Mouse (Mus musculus): ENCODE results near the gene Atp2c1. TPM values are rescaled to one million over a fixed set of nuclear protein-coding genes. Genes with fewer than 3 reads are reported as not detected.

Atp2c1 gene
- polyA plus RNA-seq, 1 experiment from 2014 or later: 75.8 TPM

DNA sequence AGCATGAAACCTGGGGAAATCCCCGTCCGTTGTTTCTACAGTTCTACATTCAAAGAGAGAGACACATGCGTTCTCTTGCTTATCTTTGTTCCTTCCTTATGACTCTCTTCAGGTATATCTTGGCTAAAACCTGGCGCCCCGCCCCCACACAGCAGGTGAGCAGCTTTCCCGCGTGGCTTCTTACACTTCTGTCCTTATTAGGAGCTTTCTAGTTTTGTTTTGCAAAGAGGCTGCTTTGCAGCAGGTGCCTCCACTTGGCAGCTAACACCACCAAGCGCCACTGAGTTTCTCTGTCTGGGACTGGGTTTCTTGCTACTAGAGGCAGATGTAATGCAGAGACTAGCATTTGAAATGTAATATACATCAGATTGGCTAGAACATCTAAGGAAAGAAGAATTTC is 10.4 kb upstream of the Atp2c1 start:
- H3K4me3 ChIP-seq (ENCODE audit: low read depth, low read length): no peak overlapping the region
- DNase-seq (ENCODE audit: low spot score) (no peak), ATAC-seq (no peak)
- no peaks in the 10 kb centered on the region for H3K27me3 ChIP-seq (replicated peaks; ENCODE audit: control insufficient read depth, insufficient read depth, low read length)
- 14% methylated on average over 8 of the region's 8 CpGs for WGBS
- no peak overlapping the region for H3K4me2 ChIP-seq (ENCODE audit: low read length)
- H3K9me3 ChIP-seq (replicated peaks; ENCODE audit: control insufficient read depth, low read length): 0 out of 2 replicates have a peak, but pooled peaks cover 3% of the 10 kb centered on the region
- H3K36me3 ChIP-seq (ENCODE audit: control insufficient read depth, insufficient read depth, low read length): no peaks in the 10 kb centered on the region
- H3K9ac ChIP-seq (ENCODE audit: low read length): no peak overlapping the region
- no peak overlapping the region for H3K27ac ChIP-seq (ENCODE audit: low read depth, low read length)
- peaks cover 5% of the 10 kb centered on the region; the same call in 1 of the 2 replicates for H3K4me1 ChIP-seq (ENCODE audit: control insufficient read depth, insufficient read depth, low read length)

DNA sequence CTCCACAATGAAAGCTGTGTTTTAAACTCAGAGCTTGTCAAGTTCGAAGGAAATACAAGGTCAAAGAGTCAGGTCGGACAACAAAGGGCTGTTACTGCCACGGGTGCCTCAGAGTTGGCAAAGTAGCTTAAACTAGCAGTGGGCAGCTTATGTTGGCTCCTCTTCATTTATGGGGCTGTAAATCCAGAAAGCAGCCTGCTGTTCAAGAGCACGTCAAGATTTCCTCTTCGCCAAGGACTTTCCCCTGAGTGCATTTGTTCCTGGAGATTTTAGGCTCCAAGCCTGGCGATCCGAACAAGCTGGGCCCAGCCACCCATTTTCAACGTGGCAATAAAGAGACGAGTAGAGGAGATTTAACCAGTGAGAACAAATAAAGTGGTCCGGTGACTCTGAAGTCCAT is 9.8 kb upstream of the Atp2c1 start:
- Histone ChIP-seq H3K27ac (ENCODE audit: low read depth, low read length) (no peak overlapping the region), H3K4me3 (ENCODE audit: low read depth, low read length) (no peak overlapping the region), H3K36me3 (ENCODE audit: control insufficient read depth, insufficient read depth, low read length) (no peaks in the 10 kb centered on the region), H3K27me3 (replicated peaks; ENCODE audit: control insufficient read depth, insufficient read depth, low read length) (no peaks in the 10 kb centered on the region), H3K4me1 (ENCODE audit: control insufficient read depth, insufficient read depth, low read length) (peaks cover 5% of the 10 kb centered on the region; the same call in 1 of the 2 replicates), H3K9ac (ENCODE audit: low read length) (no peak overlapping the region), H3K4me2 (ENCODE audit: low read length) (no peak overlapping the region), H3K9me3 (replicated peaks; ENCODE audit: control insufficient read depth, low read length) (0 out of 2 replicates have a peak, but pooled peaks cover 3% of the 10 kb centered on the region)
- ATAC-seq (no peak), DNase-seq (ENCODE audit: low spot score) (no peak)
- WGBS: 63% methylated on average over 10 of the region's 10 CpGs

DNA sequence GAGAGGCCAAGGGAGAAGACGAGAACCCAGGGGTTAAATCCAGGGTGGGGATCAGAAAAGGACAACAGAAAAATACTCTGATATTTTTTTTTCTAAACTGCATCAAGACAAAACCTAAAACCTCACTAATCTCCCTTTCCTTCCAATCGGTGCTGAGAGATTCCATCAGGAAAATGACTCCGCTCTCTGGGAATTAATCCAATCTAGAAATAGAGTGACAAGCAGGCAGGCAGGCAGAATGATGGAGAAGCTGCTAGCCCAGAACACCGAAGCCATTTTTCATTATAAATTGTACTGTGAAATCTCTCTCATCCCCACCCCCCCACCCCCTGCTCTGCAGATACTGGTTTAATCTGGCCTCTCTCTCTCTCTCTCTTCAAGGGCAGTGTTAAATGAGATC is 1.8 kb downstream of the Atp2c1 start:
- Histone ChIP-seq H3K4me3 (ENCODE audit: low read depth, low read length) (no peak overlapping the region), H3K9me3 (replicated peaks; ENCODE audit: control insufficient read depth, low read length) (no peaks in the 10 kb centered on the region), H3K4me1 (ENCODE audit: control insufficient read depth, insufficient read depth, low read length) (peaks cover 9% of the 10 kb centered on the region; the same call in 1 of the 2 replicates), H3K9ac (ENCODE audit: low read length) (no peak overlapping the region), H3K36me3 (ENCODE audit: control insufficient read depth, insufficient read depth, low read length) (no peaks in the 10 kb centered on the region), H3K4me2 (ENCODE audit: low read length) (no peak overlapping the region), H3K27ac (ENCODE audit: low read depth, low read length) (no peak overlapping the region; the same call in 1 of the 2 replicates), H3K27me3 (replicated peaks; ENCODE audit: control insufficient read depth, insufficient read depth, low read length) (no peaks in the 10 kb centered on the region)
- no peak for ATAC-seq
- DNase-seq (ENCODE audit: low spot score): no peak
- WGBS: 43% methylated on average over 4 of the region's 4 CpGs

DNA sequence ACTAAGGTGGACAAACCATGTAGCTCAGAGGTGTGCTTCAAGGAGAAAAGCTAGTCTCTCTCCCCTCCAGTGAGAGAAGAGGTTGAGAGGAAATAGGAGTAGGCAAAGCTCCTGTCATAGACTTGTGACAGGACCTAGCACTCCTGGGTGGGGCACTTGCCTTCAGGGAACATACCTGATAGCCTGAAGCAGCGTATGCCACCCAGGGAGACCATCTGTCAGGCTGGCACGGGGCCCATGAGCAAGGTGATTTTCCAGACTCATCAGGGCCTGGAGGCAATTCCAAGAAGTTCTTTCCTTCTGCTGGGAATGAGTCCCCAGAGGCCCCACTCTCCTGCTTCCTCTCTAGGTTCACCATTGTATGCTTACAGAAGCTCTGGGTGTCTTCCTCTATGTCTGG is 4.1 kb downstream of the Atp2c1 start:
- peak overlapping the region; percentile 44 for H3K27ac ChIP-seq (ENCODE audit: low read depth, low read length)
- WGBS: 64% methylated on average over 2 of the region's 2 CpGs
- H3K4me3 ChIP-seq (ENCODE audit: low read depth, low read length): no peak overlapping the region
- no peaks in the 10 kb centered on the region for H3K9me3 ChIP-seq (replicated peaks; ENCODE audit: control insufficient read depth, low read length)
- no peaks in the 10 kb centered on the region for H3K27me3 ChIP-seq (replicated peaks; ENCODE audit: control insufficient read depth, insufficient read depth, low read length)
- ATAC-seq (no peak), DNase-seq (ENCODE audit: low spot score) (no peak)
- no peaks in the 10 kb centered on the region for H3K36me3 ChIP-seq (ENCODE audit: control insufficient read depth, insufficient read depth, low read length)
- no peak overlapping the region for H3K9ac ChIP-seq (ENCODE audit: low read length)
- no peak overlapping the region for H3K4me2 ChIP-seq (ENCODE audit: low read length)
- H3K4me1 ChIP-seq (ENCODE audit: control insufficient read depth, insufficient read depth, low read length): peaks cover 14% of the 10 kb centered on the region; the same call in 1 of the 2 replicates

DNA sequence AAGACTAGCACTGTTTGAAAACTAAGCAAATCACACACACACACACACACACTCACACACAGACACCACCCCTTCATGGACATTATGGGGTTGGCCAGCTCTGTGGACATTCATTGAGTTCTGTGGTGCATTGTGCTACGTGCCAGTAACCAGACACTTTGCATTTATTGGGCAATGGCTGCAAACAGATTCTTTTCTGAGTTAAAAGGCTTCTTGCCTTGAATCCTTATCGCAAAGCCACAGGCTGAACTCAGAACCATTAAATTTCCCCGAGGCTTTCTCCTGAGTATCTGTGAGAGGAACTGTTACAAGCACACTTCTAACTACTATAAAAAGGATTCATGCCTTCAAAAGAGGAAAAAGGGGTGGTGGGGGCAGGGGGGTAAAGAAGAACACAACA is 5.1 kb downstream of the Atp2c1 start:
- no peaks in the 10 kb centered on the region for H3K36me3 ChIP-seq (ENCODE audit: control insufficient read depth, insufficient read depth, low read length)
- H3K4me3 ChIP-seq (ENCODE audit: low read depth, low read length): no peak overlapping the region
- no peaks in the 10 kb centered on the region for H3K27me3 ChIP-seq (replicated peaks; ENCODE audit: control insufficient read depth, insufficient read depth, low read length)
- DNase-seq (ENCODE audit: low spot score) (no peak), ATAC-seq (no peak)
- peaks cover 14% of the 10 kb centered on the region; the same call in 1 of the 2 replicates for H3K4me1 ChIP-seq (ENCODE audit: control insufficient read depth, insufficient read depth, low read length)
- WGBS: 47% methylated on average over 3 of the region's 3 CpGs
- H3K9ac ChIP-seq (ENCODE audit: low read length): no peak overlapping the region
- H3K27ac ChIP-seq (ENCODE audit: low read depth, low read length): no peak overlapping the region
- H3K9me3 ChIP-seq (replicated peaks; ENCODE audit: control insufficient read depth, low read length): no peaks in the 10 kb centered on the region
- H3K4me2 ChIP-seq (ENCODE audit: low read length): no peak overlapping the region

DNA sequence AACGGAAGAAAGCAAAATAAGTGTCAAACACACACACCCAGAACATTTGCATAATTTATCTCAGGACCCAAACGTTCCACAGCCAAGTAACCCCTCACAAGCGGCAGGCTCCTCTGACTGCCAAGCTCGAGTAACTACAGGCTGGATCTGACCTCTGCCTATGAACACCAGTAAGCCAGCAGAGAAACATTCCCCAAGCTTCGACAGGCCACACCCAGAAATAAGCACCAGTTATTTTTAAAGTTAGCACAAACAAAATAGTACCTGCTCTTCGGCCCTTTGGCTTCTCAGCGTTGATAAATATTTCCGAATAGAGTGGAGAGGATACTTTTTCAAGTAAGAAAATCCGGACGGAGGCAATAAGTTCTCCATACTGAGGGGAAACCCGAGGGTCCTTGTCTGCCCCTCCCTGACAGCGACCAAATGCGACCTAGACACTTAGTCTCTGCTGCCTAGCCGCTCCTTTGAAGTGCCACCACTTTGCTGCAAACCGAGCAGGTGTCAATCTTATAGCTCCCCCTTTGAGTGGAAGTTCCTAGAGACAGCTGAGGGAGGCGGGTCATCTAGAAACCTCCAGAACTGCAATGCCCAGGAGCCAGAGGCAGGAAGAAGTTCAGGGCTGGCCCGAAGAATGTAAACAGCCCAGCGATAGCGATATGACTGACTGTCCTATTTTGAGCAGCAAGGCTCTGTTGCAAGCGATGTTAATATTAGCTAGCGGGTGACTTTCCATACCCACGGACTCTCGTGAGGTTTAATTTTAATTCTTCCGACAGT is 6.2 kb downstream of the Atp2c1 start:
- no peak overlapping the region for H3K4me3 ChIP-seq (ENCODE audit: low read depth, low read length)
- DNase-seq (ENCODE audit: low spot score) (no peak), ATAC-seq (no peak)
- no peaks in the 10 kb centered on the region for H3K9me3 ChIP-seq (replicated peaks; ENCODE audit: control insufficient read depth, low read length)
- no peaks in the 10 kb centered on the region for H3K36me3 ChIP-seq (ENCODE audit: control insufficient read depth, insufficient read depth, low read length)
- no peak overlapping the region for H3K9ac ChIP-seq (ENCODE audit: low read length)
- no peak overlapping the region for H3K27ac ChIP-seq (ENCODE audit: low read depth, low read length)
- no peak overlapping the region for H3K4me2 ChIP-seq (ENCODE audit: low read length)
- peaks cover 14% of the 10 kb centered on the region; the same call in 1 of the 2 replicates for H3K4me1 ChIP-seq (ENCODE audit: control insufficient read depth, insufficient read depth, low read length)
- no peaks in the 10 kb centered on the region for H3K27me3 ChIP-seq (replicated peaks; ENCODE audit: control insufficient read depth, insufficient read depth, low read length)
- 68% methylated on average over 24 of the region's 24 CpGs for WGBS

DNA sequence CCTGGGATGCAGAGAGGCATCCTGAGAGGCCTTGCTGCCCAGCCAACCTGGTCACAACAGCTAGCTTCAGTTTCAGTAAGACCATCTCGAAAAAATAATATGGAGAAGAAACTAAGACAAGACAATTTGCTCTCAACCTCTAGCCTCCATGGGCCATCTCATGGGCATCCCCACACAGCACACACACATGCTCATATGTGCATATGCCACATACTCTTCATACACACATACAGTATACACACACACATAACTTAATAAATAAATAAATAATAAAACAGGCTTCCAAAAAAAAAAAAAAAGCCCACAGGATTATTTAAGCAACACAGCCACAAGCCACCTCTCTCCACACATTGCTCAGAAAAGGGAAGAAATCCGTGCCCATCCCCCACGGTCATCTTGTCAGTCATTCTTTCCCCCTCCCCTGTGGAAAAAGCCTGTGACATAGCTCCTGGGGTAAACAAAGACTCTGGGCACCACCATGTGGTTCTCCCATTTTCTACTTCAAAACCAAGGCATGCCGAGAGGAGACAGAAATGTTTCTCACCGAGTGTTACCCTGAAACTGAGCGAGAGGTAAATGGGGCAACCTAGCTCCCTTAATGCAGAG is 7.7 kb downstream of the Atp2c1 start:
- Histone ChIP-seq H3K27ac (ENCODE audit: low read depth, low read length) (no peak overlapping the region), H3K9me3 (replicated peaks; ENCODE audit: control insufficient read depth, low read length) (no peaks in the 10 kb centered on the region), H3K36me3 (ENCODE audit: control insufficient read depth, insufficient read depth, low read length) (no peaks in the 10 kb centered on the region), H3K9ac (ENCODE audit: low read length) (no peak overlapping the region), H3K4me1 (ENCODE audit: control insufficient read depth, insufficient read depth, low read length) (peaks cover 14% of the 10 kb centered on the region; the same call in 1 of the 2 replicates), H3K4me3 (ENCODE audit: low read depth, low read length) (no peak overlapping the region), H3K27me3 (replicated peaks; ENCODE audit: control insufficient read depth, insufficient read depth, low read length) (no peaks in the 10 kb centered on the region), H3K4me2 (ENCODE audit: low read length) (no peak overlapping the region)
- 48% methylated on average over 6 of the region's 6 CpGs for WGBS
- ATAC-seq (peak; percentile 46; the same call in 1 of the 2 replicates), DNase-seq (ENCODE audit: low spot score) (peak; percentile 59)

DNA sequence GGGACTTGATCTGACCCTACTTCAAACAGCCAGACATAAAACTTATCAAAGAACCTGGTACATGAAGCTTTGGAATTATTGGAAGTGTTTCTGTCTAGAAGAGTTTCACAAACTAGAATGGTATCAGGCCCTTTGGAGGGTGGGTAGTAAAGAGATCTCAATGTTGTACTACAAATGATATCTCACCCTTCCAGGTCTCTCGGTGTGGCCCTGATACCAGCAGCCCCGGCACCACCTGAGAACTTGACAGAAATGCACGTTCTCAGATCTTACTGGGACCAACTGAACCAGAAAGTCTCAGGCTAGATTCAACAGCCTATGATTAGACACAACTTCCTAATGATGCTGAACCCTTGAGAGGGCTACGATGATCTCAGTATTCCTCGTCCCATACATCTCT is 23.4 kb downstream of the Atp2c1 start:
- Histone ChIP-seq H3K27me3 (replicated peaks; ENCODE audit: control insufficient read depth, insufficient read depth, low read length) (no peaks in the 10 kb centered on the region), H3K36me3 (ENCODE audit: control insufficient read depth, insufficient read depth, low read length) (no peaks in the 10 kb centered on the region), H3K27ac (ENCODE audit: low read depth, low read length) (no peak overlapping the region), H3K9ac (ENCODE audit: low read length) (no peak overlapping the region), H3K4me3 (ENCODE audit: low read depth, low read length) (no peak overlapping the region), H3K4me2 (ENCODE audit: low read length) (no peak overlapping the region), H3K4me1 (ENCODE audit: control insufficient read depth, insufficient read depth, low read length) (no peaks in the 10 kb centered on the region), H3K9me3 (replicated peaks; ENCODE audit: control insufficient read depth, low read length) (no peaks in the 10 kb centered on the region)
- ATAC-seq: no peak
- DNase-seq (ENCODE audit: low spot score): no peak
- 94% methylated on average over 5 of the region's 5 CpGs for WGBS

DNA sequence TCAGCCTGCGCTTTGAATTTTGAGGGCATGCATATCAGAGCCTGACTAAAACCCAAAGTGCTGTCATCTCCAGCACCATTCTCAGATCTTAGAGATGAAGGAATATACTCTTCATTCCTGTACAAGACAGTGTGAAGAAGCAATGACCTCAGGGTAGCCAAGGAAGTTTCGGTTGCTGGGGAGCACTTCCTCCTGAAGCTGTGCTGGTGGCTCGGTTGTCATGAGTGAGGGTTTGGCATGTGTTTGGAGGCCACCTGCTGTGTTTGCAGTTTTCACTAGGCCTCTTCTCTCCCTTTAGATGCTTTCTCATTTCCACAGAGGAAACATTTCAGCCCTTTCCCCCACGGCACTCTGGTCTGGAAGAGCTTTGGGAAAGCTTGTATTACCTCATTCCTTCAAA is 24.7 kb downstream of the Atp2c1 start:
- ATAC-seq (no peak), DNase-seq (ENCODE audit: low spot score) (no peak)
- 48% methylated on average over 4 of the region's 4 CpGs for WGBS

More for the DNA sequence above, 24.7 kb downstream of the Atp2c1 start:
- Histone ChIP-seq H3K27me3 (replicated peaks; ENCODE audit: control insufficient read depth, insufficient read depth, low read length) (no peaks in the 10 kb centered on the region), H3K4me3 (ENCODE audit: low read depth, low read length) (no peak overlapping the region), H3K4me1 (ENCODE audit: control insufficient read depth, insufficient read depth, low read length) (no peaks in the 10 kb centered on the region), H3K9ac (ENCODE audit: low read length) (no peak overlapping the region), H3K4me2 (ENCODE audit: low read length) (no peak overlapping the region), H3K27ac (ENCODE audit: low read depth, low read length) (no peak overlapping the region), H3K36me3 (ENCODE audit: control insufficient read depth, insufficient read depth, low read length) (no peaks in the 10 kb centered on the region), H3K9me3 (replicated peaks; ENCODE audit: control insufficient read depth, low read length) (no peaks in the 10 kb centered on the region)
